Mouse (Mus musculus): Measurements from ENCODE around the gene Serping1.

DNA sequence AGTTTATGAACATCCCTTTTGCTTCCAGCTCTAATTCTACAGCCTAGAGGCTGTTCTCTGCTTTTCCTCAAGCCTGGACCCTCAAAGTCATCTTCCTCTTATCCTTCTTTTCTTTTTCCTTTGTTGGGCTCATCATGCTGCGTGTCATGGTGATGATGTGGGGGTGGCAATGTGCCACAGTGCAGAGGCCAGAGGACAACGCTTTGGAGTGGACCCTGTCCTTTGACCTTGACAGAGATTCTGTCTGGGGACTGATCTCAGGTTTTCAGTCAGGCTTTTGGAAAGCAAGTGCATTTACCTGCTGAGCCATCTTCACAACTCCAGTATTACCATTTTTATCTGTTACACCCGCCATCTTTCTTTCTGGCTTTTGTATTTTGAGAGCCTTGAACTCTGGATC lies 44.0 kb downstream of the Serping1 start:
- TF ChIP-seq MAX (IDR thresholded peaks at IDR 0.05) (no peak), CTCF (IDR thresholded peaks at IDR 0.05; ENCODE audit: control insufficient read depth, insufficient read depth, insufficient read length) (no peak)
